Mouse (Mus musculus) hindbrain, embryonic 15.5 days (tissue): Measurements from ENCODE around the gene Polr3c. TPM values are rescaled to one million over a fixed set of nuclear protein-coding genes. Genes with fewer than 3 reads are reported as not detected.

Experiments
- polyA plus RNA-seq: library from polyadenylated mRNA; unstranded; fragments of >200 nt; fragmentation: Nextera tagmentation; extraction: Ambion mirVana; gene quantifications from 2 replicates; pipeline ENCODE4 v1.2.1, GENCODE M21; 2015

Polr3c gene
- polyA plus RNA-seq, 1 experiment from 2014 or later, result 29.7 TPM

Other genes starting within 250 kb of the Polr3c start
- 1.9 and 2.0 TPM in 2 replicates for gene Hfe2, start 202.5 kb downstream of the Polr3c start, polyA plus RNA-seq
- gene Txnip, start 169.7 kb downstream of the Polr3c start, polyA plus RNA-seq, result 48.2 and 53.0 TPM in 2 replicates
- gene Gm16253, start 150.6 kb downstream of the Polr3c start, polyA plus RNA-seq, result 1.8 and 2.2 TPM in 2 replicates
- 36.8 and 38.8 TPM in 2 replicates for gene Polr3gl, start 133.4 kb downstream of the Polr3c start, polyA plus RNA-seq
- gene Ankrd34a, start 131.0 kb downstream of the Polr3c start, polyA plus RNA-seq, result 16.7 and 19.9 TPM in 2 replicates
- 5.4 and 6.1 TPM in 2 replicates for gene Lix1l, start 126.5 kb downstream of the Polr3c start, polyA plus RNA-seq
- gene Rbm8a, start 97.7 kb downstream of the Polr3c start, polyA plus RNA-seq, result 109 and 119 TPM in 2 replicates
- 54.7 and 59.9 TPM in 2 replicates for gene Pex11b, start 92.3 kb downstream of the Polr3c start, polyA plus RNA-seq
- gene Gm42957, start 92.2 kb downstream of the Polr3c start, polyA plus RNA-seq, result 0.05 and 0.13 TPM in 2 replicates
- 1.1 and 1.4 TPM in 2 replicates for gene Itga10, start 82.0 kb downstream of the Polr3c start, polyA plus RNA-seq
- gene Ankrd35, start 57.5 kb downstream of the Polr3c start, polyA plus RNA-seq, result 2.2 and 2.7 TPM in 2 replicates
- gene Pias3, start 31.2 kb downstream of the Polr3c start, polyA plus RNA-seq, result 38.3 and 42.6 TPM in 2 replicates
- gene Nudt17, start 19.1 kb downstream of the Polr3c start, polyA plus RNA-seq, result 19.0 and 19.4 TPM in 2 replicates
- 72.2 and 76.6 TPM in 2 replicates for gene Rnf115, start within 50 bp of the Polr3c start, polyA plus RNA-seq
- 0.16 TPM in 1 of 2 replicates, not detected in the other for gene Pdzk1, start 101.7 kb upstream of the Polr3c start, polyA plus RNA-seq
- gene Cd160, start 101.7 kb upstream of the Polr3c start, polyA plus RNA-seq, result 0.26 and 0.29 TPM in 2 replicates
- gene Gja5, start 177.1 kb upstream of the Polr3c start, polyA plus RNA-seq, result 3.1 and 3.3 TPM in 2 replicates
- 38.5 and 41.6 TPM in 2 replicates for gene Gpr89, start 177.7 kb upstream of the Polr3c start, polyA plus RNA-seq
- gene Gja8, start 198.4 kb upstream of the Polr3c start, polyA plus RNA-seq, result 0.03 TPM in 1 of 2 replicates, not detected in the other